Mouse (Mus musculus): ENCODE measurements around the gene Kdsr.

The Kdsr gene

GRCm38 (mm10) chr1:106742980-106743379 lies 16.5 kb downstream of the Kdsr start:
- intact Hi-C loops (cut with DNase I) = no loop called here

- intact Hi-C loops (cut with DNase I) = no loop called here
These were observed 18.8 kb downstream of the Kdsr start for GRCm38 (mm10) chr1:106740735-106741134.

- intact Hi-C loops (cut with DNase I) = loop anchor here (5.0 kb wide), 1 partner anchor 313 kb away; no protein-coding TSS in a partner anchor
These were observed 19.7 kb downstream of the Kdsr start for GRCm38 (mm10) chr1:106739810-106740209.

- intact Hi-C loops (cut with DNase I) = loop anchor here (5.0 kb wide), 1 partner anchor 311 kb away; no protein-coding TSS in a partner anchor
These were observed 21.4 kb downstream of the Kdsr start for GRCm38 (mm10) chr1:106738092-106738491.

GRCm38 (mm10) chr1:106736211-106736610 lies 23.3 kb downstream of the Kdsr start:
- intact Hi-C loops (cut with DNase I) = loop anchor here (5.0 kb wide), 1 partner anchor 309 kb away; no protein-coding TSS in a partner anchor

GRCm38 (mm10) chr1:106735586-106735985 lies 23.9 kb downstream of the Kdsr start:
- intact Hi-C loops (cut with DNase I) = loop anchor here (5.0 kb wide), 1 partner anchor 308 kb away; no protein-coding TSS in a partner anchor

- intact Hi-C loops (cut with DNase I) = no loop called here
These were observed 37.5 kb downstream of the Kdsr start for GRCm38 (mm10) chr1:106722061-106722460.

- intact Hi-C loops (cut with DNase I) = loop anchor here (1.0 to 5.0 kb wide), 4 partner anchors 100 to 291 kb away; no protein-coding TSS in a partner anchor
These were observed 41.8 kb downstream of the Kdsr start for GRCm38 (mm10) chr1:106717736-106718135.

GRCm38 (mm10) chr1:106717071-106717601 lies 42.4 kb downstream of the Kdsr start:
- intact Hi-C loops (cut with DNase I) = loop anchor here (1.0 to 5.0 kb wide), 3 partner anchors 100 to 202 kb away; no protein-coding TSS in a partner anchor

GRCm38 (mm10) chr1:106716141-106716540 lies 43.4 kb downstream of the Kdsr start:
- intact Hi-C loops (cut with DNase I) = loop anchor here (2.0 to 5.0 kb wide), 2 partner anchors 101 to 201 kb away; no protein-coding TSS in a partner anchor

- intact Hi-C loops (cut with DNase I) = loop anchor here (2.0 to 5.0 kb wide), 2 partner anchors 102 to 201 kb away; no protein-coding TSS in a partner anchor
These were observed 44.1 kb downstream of the Kdsr start for GRCm38 (mm10) chr1:106715111-106716083.

GRCm38 (mm10) chr1:106714530-106714981 lies 45.0 kb downstream of the Kdsr start:
- intact Hi-C loops (cut with DNase I) = loop anchor here (5.0 kb wide), 1 partner anchor 87 kb away; no protein-coding TSS in a partner anchor

GRCm38 (mm10) chr1:106713621-106714529 lies 45.7 kb downstream of the Kdsr start, which contains the start of gene Bcl2:
TSS of gene Bcl2 (minus strand) at chr1:106714274.
- intact Hi-C loops (cut with DNase I) = loop anchor here (5.0 kb wide), 1 partner anchor 87 kb away; no protein-coding TSS in a partner anchor

GRCm38 (mm10) chr1:106712330-106712729 lies 47.2 kb downstream of the Kdsr start:
- intact Hi-C loops (cut with DNase I) = loop anchor here (5.0 kb wide), 1 partner anchor 85 kb away; no protein-coding TSS in a partner anchor

GRCm38 (mm10) chr1:106711356-106712125 lies 48.0 kb downstream of the Kdsr start:
- intact Hi-C loops (cut with DNase I) = loop anchor here (5.0 kb wide), 1 partner anchor 84 kb away; no protein-coding TSS in a partner anchor

- intact Hi-C loops (cut with DNase I) = loop anchor here (5.0 kb wide), 1 partner anchor 83 kb away; no protein-coding TSS in a partner anchor
These were observed 49.3 kb downstream of the Kdsr start for GRCm38 (mm10) chr1:106710202-106710601.

- intact Hi-C loops (cut with DNase I) = no loop called here
These were observed 52.3 kb downstream of the Kdsr start for GRCm38 (mm10) chr1:106707036-106707880.

GRCm38 (mm10) chr1:106703183-106703582 lies 56.3 kb downstream of the Kdsr start:
- intact Hi-C loops (cut with DNase I) = no loop called here
